Mouse (Mus musculus) stomach, postnatal 0 days (tissue): ENCODE data around the gene Ankrd40.

Source experiments
- CTCF ChIP-seq: IDR thresholded peaks from 2 replicates; pipeline ENCODE4 v1.5.1; 2016; ENCODE audit warnings: antibody characterized with exemption, low read depth, mild to moderate bottlenecking, moderate library complexity
- EP300 ChIP-seq: optimal IDR thresholded peaks from 2 replicates; pipeline ENCODE3; 2016; ENCODE audit warnings: antibody characterized with exemption

- TF ChIP-seq CTCF (0 out of 2 replicates have a peak, but pooled peaks have one; percentile 11), EP300 (no peak)
Observed at GRCm38 (mm10) chr11:94385977-94386771, 58.4 kb downstream of the Ankrd40 start.
